Mouse (Mus musculus) NIH3T3 (cell line): ENCODE data around the gene Psmb3.
"Not testable (repeated sequence)": the region's sequence is repeated elsewhere in the genome, so short reads cannot be mapped to it uniquely, and the experiment has no call there.

Experiments used
- DNase-seq: peaks from one replicate; pipeline ENCODE4 v3.0.0-alpha.2; 2012; ENCODE audit warnings: low read depth

Gene Psmb3

GRCm38 (mm10) chr11:97717369-97718280 is 14.4 kb downstream of the Psmb3 start:
- DNase-seq = no peak

- no peak for DNase-seq
These were observed 15.2 kb downstream of the Psmb3 start for GRCm38 (mm10) chr11:97718281-97718860.

- DNase-seq = no peak
These were observed 15.8 kb downstream of the Psmb3 start for GRCm38 (mm10) chr11:97719041-97719440.

GRCm38 (mm10) chr11:97721338-97721737 is 18.1 kb downstream of the Psmb3 start:
- no peak for DNase-seq

- no peak for DNase-seq
These were observed 20.5 kb downstream of the Psmb3 start for GRCm38 (mm10) chr11:97723709-97724108.

- DNase-seq = no peak
These were observed 25.1 kb downstream of the Psmb3 start for GRCm38 (mm10) chr11:97728311-97728710.

GRCm38 (mm10) chr11:97728730-97729129 is 25.5 kb downstream of the Psmb3 start:
- no peak for DNase-seq

GRCm38 (mm10) chr11:97733689-97734088 is 30.5 kb downstream of the Psmb3 start:
- DNase-seq = no peak

GRCm38 (mm10) chr11:97734810-97735209 is 31.6 kb downstream of the Psmb3 start:
- not testable (repeated sequence) for DNase-seq

- DNase-seq = no peak
These were observed 33.4 kb downstream of the Psmb3 start for GRCm38 (mm10) chr11:97736645-97737044.

- peak; percentile 59 for DNase-seq
These were observed 34.4 kb downstream of the Psmb3 start for GRCm38 (mm10) chr11:97737600-97737999.

- peak; percentile 56 for DNase-seq
These were observed 35.5 kb downstream of the Psmb3 start for GRCm38 (mm10) chr11:97738703-97739102.

- DNase-seq = peak; percentile 19
These were observed 36.0 kb downstream of the Psmb3 start for GRCm38 (mm10) chr11:97739155-97739554.

GRCm38 (mm10) chr11:97740190-97740589 is 37.0 kb downstream of the Psmb3 start:
- DNase-seq = peak; percentile 20

- DNase-seq = no peak
These were observed 39.0 kb downstream of the Psmb3 start for GRCm38 (mm10) chr11:97742157-97742556.

- no peak for DNase-seq
These were observed 39.4 kb downstream of the Psmb3 start for GRCm38 (mm10) chr11:97742591-97742990.

GRCm38 (mm10) chr11:97743423-97743822 is 40.2 kb downstream of the Psmb3 start:
- DNase-seq = no peak

- no peak for DNase-seq
These were observed 41.0 kb downstream of the Psmb3 start, which contains the start of gene Pip4k2b for GRCm38 (mm10) chr11:97744063-97744717. Gene Pip4k2b, minus strand, starts transcription at chr11:97744704.

GRCm38 (mm10) chr11:97744718-97745330 is 41.6 kb downstream of the Psmb3 start:
- DNase-seq = peak; percentile 99

- DNase-seq = no peak
These were observed 42.1 kb downstream of the Psmb3 start for GRCm38 (mm10) chr11:97745331-97745721.

- DNase-seq = no peak
These were observed 44.6 kb downstream of the Psmb3 start for GRCm38 (mm10) chr11:97747773-97748172.

- DNase-seq = no peak
These were observed 45.3 kb downstream of the Psmb3 start for GRCm38 (mm10) chr11:97748496-97748895.
